Mouse (Mus musculus): ENCODE measurements around the gene Gas2l1.
A peak's percentile ranks its signal among the peaks of the same experiment; 100 is the strongest.

GRCm38 (mm10) chr11:5098736-5099542, 33.8 kb upstream of the Gas2l1 start, which contains the start of the genes Rhbdd3 and Ewsr1:
- TF ChIP-seq POLR2A (IDR thresholded peaks at IDR 0.05; ENCODE audit: insufficient read length, low read depth): peak; percentile 96
- TF ChIP-seq MAX (IDR thresholded peaks at IDR 0.05; ENCODE audit: low read depth): no peak
- TF ChIP-seq REST (IDR thresholded peaks at IDR 0.05; ENCODE audit: insufficient read depth, insufficient read length): peak; percentile 57
- TF ChIP-seq TCF12 (IDR thresholded peaks at IDR 0.05; ENCODE audit: insufficient read depth, poor library complexity, severe bottlenecking): no peak
- peak in 1 of 3 experiments; percentile 33 for TF ChIP-seq MYOD1 (IDR thresholded peaks at IDR 0.05; ENCODE audit: control insufficient read depth in 1 of 3, insufficient read length in 2 of 3, low read depth in 2 of 3)
- no peak for TF ChIP-seq CEBPB (IDR thresholded peaks at IDR 0.05; ENCODE audit: insufficient read depth, poor library complexity, severe bottlenecking)
- no peak for TF ChIP-seq USF1 (IDR thresholded peaks at IDR 0.05; ENCODE audit: low read depth)

Data from myocyte (in vitro differentiated cells).